Mouse (Mus musculus) A20 (cell line): ENCODE results near the gene Tnf.
A peak's percentile ranks its signal among the peaks of the same experiment; 100 is the strongest.

Experiments used
- DNase-seq: peaks from one replicate; pipeline ENCODE4 v3.0.0-alpha.2; 2011; ENCODE audit warnings: low read depth, low spot score

The Tnf gene

DNA sequence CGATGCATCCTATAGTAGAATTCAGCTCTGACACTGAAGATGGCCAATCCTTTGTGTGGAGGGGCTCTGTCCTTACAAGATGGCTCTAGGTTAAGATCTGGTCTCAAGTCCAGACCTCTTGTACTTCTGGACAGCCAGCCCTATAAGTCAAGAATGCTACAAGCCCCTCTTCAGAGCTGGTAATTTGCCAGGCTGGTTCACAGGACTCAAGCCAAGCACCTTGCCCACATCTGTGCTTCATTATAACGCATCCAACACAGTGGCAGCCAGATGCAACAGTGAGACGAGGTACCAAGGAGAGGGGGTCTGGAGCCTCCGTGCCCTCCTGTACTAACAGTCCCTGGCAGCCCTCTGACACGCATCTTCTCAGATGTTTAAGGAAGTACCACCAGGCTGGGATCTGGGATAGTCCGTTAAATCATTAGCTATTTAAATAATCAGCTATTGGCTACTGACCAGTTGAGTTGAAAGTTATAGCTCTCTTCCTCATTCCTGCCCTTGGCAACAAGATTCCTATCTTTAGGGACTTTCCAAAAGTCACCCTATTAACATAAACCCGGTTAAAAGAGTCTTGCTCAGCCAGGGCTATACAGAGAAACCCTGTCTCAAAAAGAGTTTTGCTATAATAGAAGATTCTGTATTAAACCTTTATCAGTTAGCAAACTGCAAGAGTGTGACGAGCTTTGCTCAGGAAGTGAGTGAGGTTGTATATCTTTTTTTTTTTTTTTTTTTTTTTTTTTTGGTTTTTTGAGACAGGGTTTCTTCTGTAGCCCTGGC lies 27.4 kb downstream of the Tnf start:
- peak; percentile 74 for DNase-seq

DNA sequence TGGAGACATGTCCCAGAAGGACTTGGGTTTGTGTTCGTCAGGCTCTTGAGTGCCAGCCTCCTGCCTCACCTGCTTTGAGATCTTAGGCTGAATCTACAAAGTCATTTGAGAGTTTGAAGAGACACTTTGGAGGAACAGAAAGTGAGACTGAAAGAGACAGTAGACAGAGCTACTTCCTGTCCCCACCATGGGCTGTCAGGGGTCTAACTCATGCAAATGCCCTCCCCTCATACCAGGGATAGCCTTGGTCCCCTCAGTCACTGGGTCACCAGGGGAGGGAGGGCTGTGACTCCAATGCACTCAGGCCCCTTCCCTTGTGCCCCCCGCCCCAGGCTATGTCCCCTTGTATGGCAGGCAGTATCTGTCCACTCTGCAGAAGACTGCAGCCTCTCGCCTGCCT lies 28.5 kb downstream of the Tnf start:
- DNase-seq, result peak; percentile 91

GRCm38 (mm10) chr17:35172445-35173234 lies 29.2 kb downstream of the Tnf start:
- peak; percentile 73 for DNase-seq

GRCm38 (mm10) chr17:35168541-35169207 lies 33.1 kb downstream of the Tnf start:
- DNase-seq, result peak; percentile 84

DNA sequence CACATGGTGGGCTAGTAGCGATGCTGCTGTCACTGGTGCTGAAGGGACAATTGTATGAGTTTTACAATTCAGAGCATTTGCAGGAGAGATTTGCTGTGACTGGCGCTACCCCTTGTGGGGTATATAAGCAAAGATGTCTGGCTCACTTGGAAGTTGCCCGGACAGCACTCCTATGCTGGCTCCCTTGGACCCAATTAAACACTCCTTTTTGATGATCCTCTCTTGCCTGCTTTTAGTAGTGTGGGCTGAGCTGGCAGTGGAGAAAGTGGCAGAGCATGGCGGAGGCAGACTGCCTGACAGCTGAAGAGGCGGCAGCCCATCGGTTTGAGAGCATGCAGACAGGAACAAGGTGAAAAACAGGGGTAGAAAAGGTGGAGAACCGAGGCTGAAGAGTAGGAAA lies 34.0 kb downstream of the Tnf start:
- no peak for DNase-seq

DNA sequence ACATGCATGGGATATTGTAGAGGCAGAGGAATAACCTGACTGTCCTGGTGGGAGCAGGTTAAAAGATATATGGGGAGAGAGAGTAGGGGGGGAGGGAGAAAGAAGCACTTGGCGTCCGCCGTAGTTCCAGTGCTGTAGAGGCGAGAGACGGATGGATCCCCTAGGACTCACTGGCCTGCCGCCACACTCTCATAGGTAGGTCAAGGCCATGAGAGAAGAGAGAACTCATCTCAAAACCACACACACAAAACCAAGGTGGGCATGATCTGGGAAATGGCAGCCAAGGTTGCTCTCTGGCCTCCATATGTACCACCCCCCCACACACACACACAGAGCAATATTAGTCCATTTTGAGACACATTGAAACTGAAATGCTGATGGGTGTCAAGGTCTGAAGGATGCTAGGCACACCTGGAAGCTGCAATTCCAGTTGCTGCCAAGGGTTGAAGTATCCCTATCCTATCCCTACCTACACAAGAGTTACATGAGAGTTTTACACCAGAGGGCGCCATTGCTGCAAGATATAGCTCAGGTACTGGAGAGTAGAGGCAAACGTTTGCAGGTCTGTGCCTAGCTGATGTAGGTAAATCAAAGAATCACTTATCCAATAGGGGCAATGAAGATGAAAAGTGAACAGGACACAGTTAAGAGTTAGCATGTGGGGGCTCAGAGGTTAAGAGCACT lies 35.3 kb downstream of the Tnf start:
- DNase-seq, result peak; percentile 88

DNA sequence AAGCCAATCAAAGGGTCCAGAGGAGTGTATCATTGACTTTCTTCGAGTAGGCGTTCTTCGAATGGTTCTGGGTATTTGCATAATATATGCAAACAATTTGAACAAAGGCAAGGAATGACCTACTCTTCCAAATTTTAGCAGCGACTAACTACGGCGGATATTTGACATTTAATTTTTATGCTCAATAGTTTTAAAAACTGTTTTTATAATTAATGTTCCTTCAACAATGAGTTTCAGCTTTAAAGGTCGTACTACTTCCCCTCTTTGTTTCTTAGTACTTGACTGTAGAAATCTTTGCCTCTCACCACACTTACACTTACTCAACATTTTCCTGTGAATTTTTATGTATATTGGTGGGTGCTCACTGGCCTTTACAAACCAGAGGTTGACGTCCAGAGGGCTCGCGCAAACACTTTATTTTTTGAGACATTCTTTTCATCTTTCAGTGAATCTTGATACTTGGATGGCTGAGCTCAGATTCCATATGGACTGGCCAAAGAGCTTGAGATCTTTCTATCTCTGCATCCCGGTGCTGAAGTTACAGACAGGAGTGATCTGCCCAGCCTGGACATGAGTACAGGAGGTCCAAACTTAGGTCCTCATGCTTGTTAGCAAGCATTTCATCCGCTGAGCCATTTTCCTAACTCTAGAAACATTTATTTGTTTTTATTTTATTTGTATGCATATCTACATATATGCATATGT lies 36.2 kb downstream of the Tnf start:
- peak; percentile 35 for DNase-seq

DNA sequence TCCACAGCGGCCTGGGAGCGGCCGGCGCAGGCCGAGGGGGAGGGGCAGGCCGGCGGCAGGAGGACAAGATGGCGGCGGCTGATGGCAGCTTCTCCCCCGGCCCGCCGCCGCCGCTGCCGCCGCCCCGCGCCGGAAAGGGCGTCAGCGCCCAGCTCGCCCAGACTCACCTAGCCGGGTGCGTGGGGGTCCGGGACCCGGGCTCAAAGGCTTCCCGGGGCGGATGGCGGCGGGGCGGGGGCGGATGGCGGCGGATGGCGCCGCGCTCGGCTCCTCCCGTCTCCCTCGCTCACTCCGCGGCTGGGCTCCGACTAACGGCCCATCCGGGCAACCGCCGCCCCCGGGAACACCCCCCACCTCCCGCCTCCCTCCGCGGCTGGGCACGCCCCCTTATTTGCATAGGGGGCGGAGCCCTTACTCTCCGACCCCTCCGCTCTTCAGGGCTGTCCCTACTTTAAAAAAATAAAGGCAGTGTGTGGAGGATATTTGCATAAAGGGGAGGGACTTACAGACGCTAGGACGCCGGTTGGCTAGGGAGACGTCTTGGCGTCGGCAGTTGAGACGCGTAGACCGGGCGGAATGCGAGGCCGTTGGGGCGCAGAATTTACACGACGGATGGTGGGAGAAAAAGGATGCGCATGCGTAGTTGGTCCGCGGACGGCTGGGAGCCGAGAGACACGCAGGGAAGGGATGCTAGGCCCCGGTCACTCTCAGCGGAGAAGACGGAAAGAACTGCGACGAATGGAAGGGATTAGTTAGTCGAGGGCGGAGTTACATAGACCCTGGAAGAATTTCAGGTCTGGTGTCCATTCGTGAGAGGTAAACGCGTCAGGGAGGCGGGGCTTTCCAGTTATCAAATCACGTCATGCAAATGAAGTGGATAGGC lies 37.0 kb downstream of the Tnf start, which contains the start of gene Prrc2a:
Gene Prrc2a, minus strand, starts transcription at position 330 of the 883 bp plus-strand sequence.
- peak; percentile 99 for DNase-seq

DNA sequence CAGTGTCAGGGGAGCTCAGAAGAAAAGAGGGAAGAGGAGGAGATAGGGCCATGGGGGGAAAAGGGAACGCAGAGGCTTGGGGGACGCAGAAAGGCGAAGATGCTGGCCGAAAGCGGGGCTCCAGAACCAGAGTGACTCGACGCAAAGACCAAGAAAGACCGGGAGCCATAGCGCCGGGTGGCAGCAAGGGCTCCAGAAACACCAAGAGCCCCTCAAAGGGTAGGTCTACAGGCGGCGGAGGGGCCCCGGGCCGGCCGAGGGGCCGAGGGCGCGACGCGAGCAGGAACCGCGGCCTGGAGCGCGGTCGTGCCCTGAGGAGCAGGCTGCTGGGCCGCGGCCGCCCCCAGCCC lies 37.6 kb downstream of the Tnf start:
- DNase-seq, result peak; percentile 33

- DNase-seq, result no peak
Measured at GRCm38 (mm10) chr17:35163326-35164081, 38.3 kb downstream of the Tnf start.

- no peak for DNase-seq
Measured at GRCm38 (mm10) chr17:35162730-35163129, 39.1 kb downstream of the Tnf start.

GRCm38 (mm10) chr17:35162121-35162520 lies 39.7 kb downstream of the Tnf start:
- no peak for DNase-seq

DNA sequence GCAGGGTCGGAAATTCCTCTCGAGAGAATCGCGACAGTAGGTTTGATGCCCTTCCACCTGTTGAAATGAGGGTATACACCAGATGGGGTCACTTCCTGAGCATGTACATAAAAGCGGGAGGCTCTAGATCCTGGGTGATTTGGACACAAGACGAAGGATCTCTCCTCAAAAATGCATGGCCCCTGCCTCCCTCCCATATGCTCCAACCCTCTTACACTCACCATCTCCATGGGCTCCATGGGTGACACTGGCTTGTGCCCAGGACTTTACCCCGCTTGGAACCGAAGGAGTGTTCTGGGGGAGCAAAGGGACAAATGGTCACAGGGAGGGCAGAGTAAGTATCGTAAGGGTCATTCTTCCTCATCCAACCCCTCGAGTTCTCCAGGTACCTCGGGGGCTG lies 40.4 kb downstream of the Tnf start:
- DNase-seq, result no peak

DNA sequence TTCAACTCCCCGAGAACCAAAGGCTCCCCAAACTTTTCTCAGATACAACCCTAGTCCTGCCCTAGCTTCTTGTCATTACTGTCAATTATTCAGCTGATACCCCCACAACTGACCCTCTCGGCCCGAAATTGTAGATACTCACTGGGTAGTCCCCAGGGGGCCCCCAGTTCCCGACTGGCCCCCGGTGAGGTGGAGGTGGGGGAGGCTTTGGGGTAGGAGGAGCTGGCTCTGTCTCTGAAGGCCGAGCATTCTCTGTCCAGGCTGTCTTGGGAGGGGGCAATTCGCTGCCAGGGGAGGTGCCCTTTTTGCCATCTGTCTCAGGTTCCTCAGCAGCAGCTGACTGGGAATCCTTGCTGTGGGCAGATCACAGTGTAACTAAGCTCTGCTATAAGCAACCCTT lies 42.2 kb downstream of the Tnf start:
- no peak for DNase-seq

DNA sequence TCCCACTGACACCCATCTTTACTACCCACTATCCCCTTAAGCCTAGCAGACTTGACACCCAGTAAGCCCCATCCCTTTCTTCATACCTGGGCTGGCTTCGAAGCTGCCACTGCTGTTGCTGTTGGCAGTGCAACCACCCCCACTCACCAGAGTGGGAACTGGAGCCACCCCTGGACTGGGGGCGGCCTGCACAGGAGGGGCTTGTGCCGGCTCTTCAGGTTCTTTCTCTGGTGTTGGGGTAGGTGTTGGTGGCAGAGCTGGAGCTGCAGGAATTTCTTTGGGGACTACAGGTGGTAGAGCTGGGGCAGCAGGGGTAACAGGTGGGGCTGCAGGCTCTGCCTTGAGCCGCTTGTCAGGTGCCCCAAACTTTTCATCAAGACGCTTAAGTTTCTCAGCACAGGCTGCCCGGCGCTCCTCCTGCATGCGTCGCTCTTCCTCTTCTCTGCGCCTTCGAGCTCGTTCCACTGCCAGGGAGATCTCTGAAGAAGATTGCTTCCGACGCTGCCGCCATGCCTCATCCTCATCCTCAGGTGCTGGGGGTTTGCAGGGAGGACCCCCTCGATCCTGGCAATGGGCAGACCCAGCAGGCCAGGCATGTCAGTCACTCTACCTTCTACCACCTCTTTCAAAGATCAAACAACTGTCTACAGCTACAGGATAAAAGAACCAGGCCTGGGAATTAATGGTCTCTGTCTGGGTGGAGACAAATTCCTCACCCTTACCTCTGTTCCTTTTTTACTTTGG lies 42.8 kb downstream of the Tnf start:
- DNase-seq, result no peak

GRCm38 (mm10) chr17:35157661-35158175 lies 44.1 kb downstream of the Tnf start:
- no peak for DNase-seq

DNA sequence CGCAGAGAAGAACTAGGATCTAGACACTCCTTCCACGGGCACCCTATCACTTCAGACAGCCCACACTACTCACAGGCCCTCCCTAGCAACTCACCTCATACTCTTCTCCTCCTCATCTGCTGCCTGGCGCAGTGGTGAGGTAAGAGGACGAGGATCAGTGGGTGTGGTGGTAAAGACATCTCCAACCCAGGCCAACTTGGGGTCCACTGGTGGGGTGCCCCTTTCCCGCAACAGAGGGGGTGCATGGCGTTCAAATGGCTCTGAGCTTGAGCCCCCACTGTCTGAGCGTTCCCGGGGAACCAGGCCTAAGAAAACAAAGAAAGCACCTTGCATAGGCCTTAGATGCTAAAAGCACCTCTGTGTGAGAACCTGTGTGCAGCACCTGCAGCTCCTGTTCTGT lies 44.6 kb downstream of the Tnf start:
- no peak for DNase-seq

DNA sequence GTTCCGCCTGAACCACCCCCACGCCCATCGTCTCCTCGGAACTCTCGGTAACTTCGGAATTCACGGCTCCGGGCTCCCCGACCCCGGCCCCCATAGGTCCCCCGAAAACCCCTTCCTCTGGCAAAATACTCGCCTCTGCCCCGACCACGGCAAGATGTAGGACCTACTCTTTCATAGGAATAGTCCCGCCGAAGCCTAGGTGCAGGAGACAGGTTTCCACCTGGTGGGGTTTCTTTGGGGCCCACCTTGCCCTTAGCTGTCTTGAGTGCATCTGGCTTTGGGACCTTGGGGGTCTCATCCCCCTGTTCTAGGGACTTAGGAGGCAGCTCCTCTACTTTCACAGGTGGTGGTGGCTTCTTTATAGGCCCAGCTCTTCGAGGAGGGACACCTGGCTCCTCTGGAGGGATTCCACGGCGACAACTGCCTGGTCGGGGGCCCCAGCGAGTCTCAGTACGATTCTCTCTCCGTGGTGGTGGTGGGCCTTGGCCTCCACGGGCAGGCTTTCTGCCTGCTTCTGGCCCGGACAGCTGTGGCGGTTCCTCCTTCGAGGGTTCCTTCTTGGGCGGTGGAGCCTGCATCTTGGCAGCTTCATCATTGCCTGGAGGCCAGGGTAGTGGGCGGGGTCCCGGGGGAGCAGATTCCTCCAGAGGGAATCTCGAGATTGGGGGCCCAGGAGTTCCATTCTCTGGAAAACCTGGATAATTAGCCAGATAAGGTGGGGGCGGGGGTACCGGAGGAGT lies 45.2 kb downstream of the Tnf start:
- no peak for DNase-seq
